Mouse (Mus musculus): ENCODE results near the gene Wdr70. TPM values are rescaled to one million over a fixed set of nuclear protein-coding genes. Genes with fewer than 3 reads are reported as not detected.
"Not testable (repeated sequence)": the region's sequence is repeated elsewhere in the genome, so short reads cannot be mapped to it uniquely, and the experiment has no call there.

Wdr70 gene
- polyA plus RNA-seq, 1 experiment from 2014 or later, result 74.5 TPM

DNA sequence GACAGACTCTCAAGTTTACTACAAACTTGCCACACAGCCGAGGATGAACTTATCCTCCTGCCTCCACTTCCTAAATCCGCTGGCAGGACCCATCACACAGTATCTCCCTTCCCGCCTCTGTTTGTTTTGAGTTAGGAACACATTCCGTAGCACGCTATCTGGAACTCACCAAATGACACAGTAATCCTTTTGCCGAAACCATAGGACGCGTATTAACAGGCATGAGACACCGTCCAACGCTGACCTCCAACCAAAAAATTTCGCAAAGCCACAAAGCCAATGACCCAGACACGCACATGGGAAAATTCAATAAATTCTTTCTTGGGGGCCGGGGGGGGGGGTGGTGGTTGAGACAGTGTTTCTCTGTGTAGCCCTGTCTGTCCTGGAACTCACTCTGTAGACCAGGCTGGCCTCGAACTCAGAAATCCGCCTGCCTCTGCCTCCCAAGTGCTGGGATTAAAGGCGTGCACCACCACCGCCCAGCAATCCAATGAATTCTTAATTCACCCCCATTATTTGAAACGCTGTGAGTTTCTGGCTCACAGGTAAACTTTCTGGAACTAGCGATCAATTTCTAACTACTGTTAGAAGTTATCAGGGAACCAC lies 9.5 kb upstream of the Wdr70 start:
- H3K36me3 ChIP-seq (ENCODE audit: control insufficient read depth, insufficient read depth, low read length), result no peaks in the 10 kb centered on the region; the same call in 1 of the 2 replicates
- no peak overlapping the region for H3K27ac ChIP-seq (replicated peaks; ENCODE audit: low read depth, low read length)
- peaks cover 2% of the 10 kb centered on the region; the same call in 1 of the 2 replicates for H3K4me1 ChIP-seq (ENCODE audit: control insufficient read depth, insufficient read depth, low read length)
- H3K9ac ChIP-seq (ENCODE audit: low read length), result peak overlapping the region; percentile 55
- no peaks in the 10 kb centered on the region for H3K9me3 ChIP-seq (ENCODE audit: control insufficient read depth, low read length)
- no peaks in the 10 kb centered on the region for H3K27me3 ChIP-seq (ENCODE audit: control insufficient read depth, insufficient read depth, low read length)
- H3K4me3 ChIP-seq (ENCODE audit: low read depth, low read length), result peak overlapping the region; percentile 85
- peak overlapping the region; percentile 43 for H3K4me2 ChIP-seq (ENCODE audit: low read depth, severe bottlenecking)
- ATAC-seq (ENCODE audit: insufficient number of reproducible peaks, low FRiP score, low TSS enrichment, low read depth) (0 out of 2 replicates have a peak, but pooled peaks have one; percentile 19), DNase-seq (ENCODE audit: low spot score) (no peak)
- 62% methylated on average over 19 of the region's 19 CpGs for WGBS

DNA sequence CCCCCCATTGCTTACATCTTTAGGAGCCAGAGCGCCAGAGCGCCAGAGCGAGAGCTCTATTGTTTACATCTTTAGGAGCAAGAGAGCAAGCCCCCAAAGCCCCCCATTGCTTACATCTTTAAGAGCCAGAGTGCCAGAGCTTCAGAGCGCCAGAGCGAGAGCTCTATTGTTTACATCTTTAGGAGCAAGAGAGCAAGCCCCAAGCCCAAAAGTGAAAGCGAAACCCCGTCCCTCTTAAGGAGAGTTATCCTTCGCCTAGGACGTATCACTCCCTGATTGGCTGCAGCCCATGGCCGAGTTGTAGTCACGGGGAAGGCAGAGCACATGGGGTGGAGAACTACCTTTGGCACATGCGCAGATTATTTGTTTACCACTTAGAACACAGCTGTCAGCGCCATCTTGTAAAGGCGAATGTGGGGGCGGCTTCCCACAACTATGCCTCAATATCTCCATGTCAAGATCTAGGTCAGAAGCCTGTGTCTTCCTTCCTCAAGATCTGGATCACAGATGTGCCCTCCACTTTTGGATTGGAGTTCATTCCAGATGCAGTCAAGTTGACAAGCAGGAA lies 3.0 kb upstream of the Wdr70 start:
- H3K9me3 ChIP-seq (ENCODE audit: control insufficient read depth, low read length); ATAC-seq (ENCODE audit: insufficient number of reproducible peaks, low FRiP score, low TSS enrichment, low read depth); H3K27me3 ChIP-seq (ENCODE audit: control insufficient read depth, insufficient read depth, low read length); H3K4me3 ChIP-seq (ENCODE audit: low read depth, low read length); H3K27ac ChIP-seq (replicated peaks; ENCODE audit: low read depth, low read length); H3K4me1 ChIP-seq (ENCODE audit: control insufficient read depth, insufficient read depth, low read length); H3K4me2 ChIP-seq (ENCODE audit: low read depth, severe bottlenecking); H3K9ac ChIP-seq (ENCODE audit: low read length); H3K36me3 ChIP-seq (ENCODE audit: control insufficient read depth, insufficient read depth, low read length); DNase-seq (ENCODE audit: low spot score): not testable (repeated sequence)
- WGBS, result 91% methylated on average over 13 of the region's 15 CpGs

DNA sequence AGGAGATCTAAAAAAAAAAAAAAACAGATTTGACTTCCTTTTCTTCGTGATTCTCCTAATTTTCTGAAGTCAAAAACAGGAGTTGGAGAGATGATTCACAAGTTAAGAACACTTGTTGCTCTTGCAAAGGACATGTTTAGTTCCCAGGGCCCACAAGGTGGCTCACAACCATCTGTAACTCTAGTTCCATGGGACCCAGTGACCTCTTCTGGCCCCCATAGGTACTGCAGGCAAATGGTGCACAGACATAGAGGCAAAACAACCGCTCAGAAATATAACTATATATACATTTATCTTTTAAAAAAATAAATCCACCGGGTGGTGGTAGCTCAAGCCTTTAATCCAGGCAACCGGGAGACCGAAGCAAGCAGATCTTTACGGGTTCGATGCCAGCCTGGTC lies 1.2 kb downstream of the Wdr70 start:
- Histone ChIP-seq H3K9me3 (ENCODE audit: control insufficient read depth, low read length) (no peaks in the 10 kb centered on the region), H3K4me2 (ENCODE audit: low read depth, severe bottlenecking) (peak overlapping the region; percentile 15), H3K27me3 (ENCODE audit: control insufficient read depth, insufficient read depth, low read length) (no peaks in the 10 kb centered on the region), H3K4me3 (ENCODE audit: low read depth, low read length) (no peak overlapping the region; the same call in 1 of the 2 replicates), H3K27ac (replicated peaks; ENCODE audit: low read depth, low read length) (no peak overlapping the region), H3K9ac (ENCODE audit: low read length) (no peak overlapping the region), H3K4me1 (ENCODE audit: control insufficient read depth, insufficient read depth, low read length) (0 out of 2 replicates have a peak, but pooled peaks cover 2% of the 10 kb centered on the region), H3K36me3 (ENCODE audit: control insufficient read depth, insufficient read depth, low read length) (peaks cover 5% of the 10 kb centered on the region; the same call in 1 of the 2 replicates)
- WGBS, result 21% methylated on average over 7 of the region's 7 CpGs
- ATAC-seq (ENCODE audit: insufficient number of reproducible peaks, low FRiP score, low TSS enrichment, low read depth) (no peak), DNase-seq (ENCODE audit: low spot score) (peak; percentile 65)

DNA sequence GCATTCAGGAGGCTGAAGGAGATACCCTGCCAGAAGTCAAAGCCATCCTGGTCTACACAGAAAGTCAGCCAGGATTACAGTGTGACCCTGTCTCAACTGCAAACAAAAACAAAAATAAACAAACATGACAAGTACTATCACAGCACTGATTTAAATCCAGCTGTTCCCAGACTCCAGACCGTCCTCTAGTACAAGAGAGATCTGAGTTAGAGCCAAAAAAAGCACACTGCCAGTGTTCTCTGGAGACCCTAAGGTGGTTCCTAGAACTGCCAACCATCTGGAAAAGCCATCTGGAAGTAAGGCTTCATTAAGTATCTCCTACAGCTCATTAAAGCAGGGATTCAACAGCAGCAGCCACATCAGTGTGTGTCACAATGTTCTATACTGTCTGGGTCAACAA lies 6.3 kb downstream of the Wdr70 start:
- H3K4me3 ChIP-seq (ENCODE audit: low read depth, low read length); ATAC-seq (ENCODE audit: insufficient number of reproducible peaks, low FRiP score, low TSS enrichment, low read depth); H3K27ac ChIP-seq (replicated peaks; ENCODE audit: low read depth, low read length); H3K36me3 ChIP-seq (ENCODE audit: control insufficient read depth, insufficient read depth, low read length); H3K9me3 ChIP-seq (ENCODE audit: control insufficient read depth, low read length); H3K4me2 ChIP-seq (ENCODE audit: low read depth, severe bottlenecking); H3K27me3 ChIP-seq (ENCODE audit: control insufficient read depth, insufficient read depth, low read length); H3K9ac ChIP-seq (ENCODE audit: low read length); DNase-seq (ENCODE audit: low spot score); H3K4me1 ChIP-seq (ENCODE audit: control insufficient read depth, insufficient read depth, low read length): not testable (repeated sequence)
- 78% methylated on average over 1 of the region's 1 CpGs for WGBS

DNA sequence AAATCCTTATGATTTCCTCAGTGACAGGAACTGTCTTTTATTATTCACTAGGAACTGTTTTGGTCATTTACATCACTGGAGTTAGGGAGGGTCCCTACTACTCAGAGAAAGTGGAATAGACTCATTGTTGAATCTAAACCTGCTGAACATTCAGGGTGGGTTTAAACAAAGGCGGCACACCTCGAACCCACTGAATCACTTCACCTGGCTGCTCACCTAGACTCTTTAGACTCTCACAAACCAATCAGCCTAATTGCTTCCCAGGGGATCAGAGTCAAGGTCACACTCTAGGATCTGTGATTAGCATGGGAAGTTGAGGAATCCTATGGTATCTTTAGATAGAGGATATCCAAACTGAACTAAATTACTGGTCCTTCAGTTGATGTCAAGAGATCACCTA lies 8.3 kb downstream of the Wdr70 start:
- Histone ChIP-seq H3K9me3 (ENCODE audit: control insufficient read depth, low read length) (no peaks in the 10 kb centered on the region), H3K4me2 (ENCODE audit: low read depth, severe bottlenecking) (no peak overlapping the region), H3K36me3 (ENCODE audit: control insufficient read depth, insufficient read depth, low read length) (peaks cover under 1% of the 10 kb centered on the region; the same call in 1 of the 2 replicates), H3K4me1 (ENCODE audit: control insufficient read depth, insufficient read depth, low read length) (no peaks in the 10 kb centered on the region), H3K27me3 (ENCODE audit: control insufficient read depth, insufficient read depth, low read length) (no peaks in the 10 kb centered on the region), H3K27ac (replicated peaks; ENCODE audit: low read depth, low read length) (no peak overlapping the region), H3K9ac (ENCODE audit: low read length) (no peak overlapping the region), H3K4me3 (ENCODE audit: low read depth, low read length) (no peak overlapping the region)
- DNase-seq (ENCODE audit: low spot score) (no peak), ATAC-seq (ENCODE audit: insufficient number of reproducible peaks, low FRiP score, low TSS enrichment, low read depth) (no peak)
- WGBS, result 96% methylated on average over 2 of the region's 2 CpGs

DNA sequence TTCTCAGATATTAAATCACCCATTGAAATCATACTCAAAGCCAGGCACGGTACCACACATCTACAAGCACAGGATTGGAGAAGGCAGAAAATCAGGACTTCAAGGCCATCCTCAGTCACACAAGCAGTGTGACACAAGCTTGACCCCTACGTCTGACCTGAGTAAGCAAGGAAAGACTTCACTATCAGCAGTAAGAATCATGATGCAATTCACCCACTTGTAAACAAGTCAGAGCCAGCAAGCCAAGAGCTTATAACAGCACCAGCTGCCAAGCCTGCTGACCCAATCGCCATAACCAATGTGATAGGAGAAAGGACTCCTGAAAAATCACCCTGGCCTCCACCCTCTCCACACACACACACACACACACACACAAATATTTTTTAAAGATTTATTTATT lies 10.3 kb downstream of the Wdr70 start:
- Histone ChIP-seq H3K27ac (replicated peaks; ENCODE audit: low read depth, low read length) (no peak overlapping the region), H3K9me3 (ENCODE audit: control insufficient read depth, low read length) (no peaks in the 10 kb centered on the region), H3K4me3 (ENCODE audit: low read depth, low read length) (no peak overlapping the region), H3K4me2 (ENCODE audit: low read depth, severe bottlenecking) (no peak overlapping the region), H3K4me1 (ENCODE audit: control insufficient read depth, insufficient read depth, low read length) (no peaks in the 10 kb centered on the region), H3K27me3 (ENCODE audit: control insufficient read depth, insufficient read depth, low read length) (no peaks in the 10 kb centered on the region), H3K9ac (ENCODE audit: low read length) (no peak overlapping the region), H3K36me3 (ENCODE audit: control insufficient read depth, insufficient read depth, low read length) (no peaks in the 10 kb centered on the region)
- ATAC-seq (ENCODE audit: insufficient number of reproducible peaks, low FRiP score, low TSS enrichment, low read depth) (no peak), DNase-seq (ENCODE audit: low spot score) (no peak)
- 89% methylated on average over 3 of the region's 3 CpGs for WGBS

DNA sequence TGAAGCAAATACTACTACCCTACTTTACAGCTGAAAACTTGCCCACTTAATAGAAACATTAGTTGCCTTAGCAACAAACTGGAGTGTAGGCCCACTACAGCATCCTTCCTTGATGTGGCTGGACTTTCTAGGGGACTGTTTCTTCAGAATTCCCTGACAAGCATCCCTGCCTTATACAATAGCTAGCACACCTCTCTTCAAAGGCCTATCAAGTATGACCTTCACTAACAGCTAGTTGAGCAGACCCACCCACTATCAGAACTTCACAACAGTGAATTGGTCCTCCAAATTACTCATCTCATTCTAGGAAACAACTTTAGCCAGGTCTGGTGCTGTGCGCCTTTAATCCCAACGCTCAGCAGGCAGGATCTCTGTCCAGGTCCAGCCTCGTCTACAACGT lies 11.7 kb downstream of the Wdr70 start:
- H3K4me3 ChIP-seq (ENCODE audit: low read depth, low read length), result no peak overlapping the region
- no peak for DNase-seq (ENCODE audit: low spot score)
- H3K27ac ChIP-seq (replicated peaks; ENCODE audit: low read depth, low read length), result no peak overlapping the region
- H3K9ac ChIP-seq (ENCODE audit: low read length), result no peak overlapping the region
- WGBS, result 91% methylated on average over 4 of the region's 4 CpGs
- no peaks in the 10 kb centered on the region for H3K4me1 ChIP-seq (ENCODE audit: control insufficient read depth, insufficient read depth, low read length)
- no peaks in the 10 kb centered on the region for H3K36me3 ChIP-seq (ENCODE audit: control insufficient read depth, insufficient read depth, low read length)
- ATAC-seq (ENCODE audit: insufficient number of reproducible peaks, low FRiP score, low TSS enrichment, low read depth), result no peak
- no peaks in the 10 kb centered on the region for H3K27me3 ChIP-seq (ENCODE audit: control insufficient read depth, insufficient read depth, low read length)
- H3K9me3 ChIP-seq (ENCODE audit: control insufficient read depth, low read length), result no peaks in the 10 kb centered on the region
- no peak overlapping the region for H3K4me2 ChIP-seq (ENCODE audit: low read depth, severe bottlenecking)

DNA sequence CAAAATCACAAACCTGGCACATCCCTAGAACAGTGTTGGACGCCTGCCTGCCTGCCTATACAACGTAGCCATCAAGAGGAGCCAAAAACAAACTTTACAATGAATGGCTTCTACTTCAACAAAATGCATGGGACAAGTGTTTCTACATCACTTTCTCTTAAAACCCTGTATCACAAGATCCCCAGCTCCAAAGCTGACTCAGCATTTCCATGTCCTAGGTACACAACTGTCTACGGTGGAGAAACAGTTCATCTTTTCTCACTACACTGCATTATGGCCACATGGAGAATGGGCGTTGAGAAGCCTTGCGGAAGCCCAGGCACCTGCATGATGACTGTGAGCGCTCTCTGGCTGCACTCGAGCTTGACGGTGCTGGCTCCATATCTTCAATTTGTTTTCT lies 16.9 kb downstream of the Wdr70 start:
- H3K4me3 ChIP-seq (ENCODE audit: low read depth, low read length), result no peak overlapping the region
- no peaks in the 10 kb centered on the region for H3K9me3 ChIP-seq (ENCODE audit: control insufficient read depth, low read length)
- ATAC-seq (ENCODE audit: insufficient number of reproducible peaks, low FRiP score, low TSS enrichment, low read depth) (no peak), DNase-seq (ENCODE audit: low spot score) (no peak)
- no peaks in the 10 kb centered on the region for H3K4me1 ChIP-seq (ENCODE audit: control insufficient read depth, insufficient read depth, low read length)
- no peak overlapping the region for H3K27ac ChIP-seq (replicated peaks; ENCODE audit: low read depth, low read length)
- H3K36me3 ChIP-seq (ENCODE audit: control insufficient read depth, insufficient read depth, low read length), result no peaks in the 10 kb centered on the region
- H3K27me3 ChIP-seq (ENCODE audit: control insufficient read depth, insufficient read depth, low read length), result no peaks in the 10 kb centered on the region
- WGBS, result 95% methylated on average over 8 of the region's 8 CpGs
- no peak overlapping the region for H3K4me2 ChIP-seq (ENCODE audit: low read depth, severe bottlenecking)
- no peak overlapping the region for H3K9ac ChIP-seq (ENCODE audit: low read length)

DNA sequence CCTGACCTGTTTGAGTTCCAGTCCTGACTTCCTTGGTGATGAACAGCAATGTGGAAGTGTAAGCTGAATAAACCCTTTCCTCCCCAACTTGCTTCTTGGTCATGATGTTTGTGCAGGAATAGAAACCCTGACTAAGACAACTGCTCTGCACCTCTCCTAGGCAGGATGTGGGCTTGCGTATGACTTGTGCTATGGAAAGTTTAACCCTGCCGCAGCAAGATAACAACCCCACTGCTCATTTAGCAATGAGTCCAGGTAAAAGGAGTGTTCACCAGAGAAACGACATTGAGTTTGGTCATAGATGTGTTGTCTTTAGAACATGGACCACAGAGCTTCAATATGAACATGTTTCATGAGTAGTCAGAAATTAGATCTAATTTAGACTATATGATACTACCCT lies 25.9 kb downstream of the Wdr70 start:
- not testable (repeated sequence) for H3K27ac ChIP-seq (replicated peaks; ENCODE audit: low read depth, low read length); H3K9ac ChIP-seq (ENCODE audit: low read length); ATAC-seq (ENCODE audit: insufficient number of reproducible peaks, low FRiP score, low TSS enrichment, low read depth); H3K9me3 ChIP-seq (ENCODE audit: control insufficient read depth, low read length); H3K27me3 ChIP-seq (ENCODE audit: control insufficient read depth, insufficient read depth, low read length); H3K4me3 ChIP-seq (ENCODE audit: low read depth, low read length); H3K36me3 ChIP-seq (ENCODE audit: control insufficient read depth, insufficient read depth, low read length); H3K4me1 ChIP-seq (ENCODE audit: control insufficient read depth, insufficient read depth, low read length); H3K4me2 ChIP-seq (ENCODE audit: low read depth, severe bottlenecking); DNase-seq (ENCODE audit: low spot score)
- 96% methylated on average over 3 of the region's 3 CpGs for WGBS
